Mouse (Mus musculus) cortical plate, adult 2 months (tissue): Measurements from ENCODE around the gene Tub.
A peak's percentile ranks its signal among the peaks of the same experiment; 100 is the strongest.

Experiments used
- CTCF ChIP-seq: fragments of 200-500 bp; IDR thresholded peaks from 2 replicates; pipeline ENCODE4 v1.5.1; 2011; ENCODE audit warnings: mild to moderate bottlenecking, control low read depth, low read length; ENCODE audit not compliant: insufficient read depth; ENCODE audit errors: extremely low read depth
- POLR2A ChIP-seq: fragments of 200-500 bp; IDR thresholded peaks from 2 replicates; pipeline ENCODE4 v1.6.1; 2011; ENCODE audit warnings: mild to moderate bottlenecking, low read length, control low read depth; ENCODE audit not compliant: insufficient read depth; ENCODE audit errors: extremely low read depth

GRCm38 (mm10) chr7:108966742-108967362 lies 16.7 kb downstream of the Tub start:
- TF ChIP-seq CTCF (peak; percentile 91), POLR2A (no peak)
